Mouse (Mus musculus): Measurements from ENCODE around the gene Nol9.
A peak's percentile ranks its signal among the peaks of the same experiment; 100 is the strongest.

Gene Nol9

DNA sequence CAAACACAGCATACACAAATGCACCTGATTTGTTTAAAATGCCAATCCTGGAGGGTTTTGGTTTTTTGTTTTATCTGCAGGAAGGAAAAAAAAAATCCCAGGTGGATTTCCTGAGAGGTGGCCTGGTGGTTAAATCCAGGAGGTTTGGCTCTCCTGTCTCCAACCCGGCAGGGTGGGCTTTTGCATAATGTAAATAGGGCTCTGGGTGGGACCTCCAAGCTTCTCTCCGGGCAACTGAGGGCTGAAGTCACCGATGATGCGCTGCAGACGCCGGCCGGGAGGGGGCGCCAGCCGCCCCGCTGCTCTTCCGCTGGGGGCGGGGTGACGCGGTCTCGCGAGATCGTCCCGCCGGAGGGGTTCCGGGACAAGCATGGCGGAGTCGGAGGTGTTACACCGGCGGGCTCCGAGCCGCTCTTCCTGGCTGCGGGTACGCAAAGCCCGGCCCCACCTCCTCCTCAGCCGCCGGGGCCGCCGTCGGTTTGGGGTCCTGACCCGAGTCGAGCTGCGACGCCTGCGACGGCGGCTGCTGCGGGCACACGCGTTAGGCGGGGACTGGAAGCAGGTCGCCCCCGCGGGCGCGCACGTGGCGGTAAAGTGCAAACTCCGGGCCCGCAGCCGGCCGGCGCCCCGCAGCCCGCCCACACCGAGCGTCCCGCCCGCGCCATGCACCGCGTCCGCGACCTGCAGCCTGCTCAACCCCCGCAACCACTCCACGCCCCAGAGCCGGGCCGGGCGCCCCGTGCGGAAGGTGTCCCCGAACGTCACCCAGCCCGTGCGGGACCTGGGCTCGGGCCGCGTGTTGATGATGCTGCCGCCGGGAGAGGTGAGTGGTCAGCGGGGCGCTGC is at the start of gene Nol9:
Nol9 (plus strand) TSS at position 337 of the 846 bp plus-strand sequence.
- DNase-seq (ENCODE audit: low spot score) = peak; percentile 89

DNA sequence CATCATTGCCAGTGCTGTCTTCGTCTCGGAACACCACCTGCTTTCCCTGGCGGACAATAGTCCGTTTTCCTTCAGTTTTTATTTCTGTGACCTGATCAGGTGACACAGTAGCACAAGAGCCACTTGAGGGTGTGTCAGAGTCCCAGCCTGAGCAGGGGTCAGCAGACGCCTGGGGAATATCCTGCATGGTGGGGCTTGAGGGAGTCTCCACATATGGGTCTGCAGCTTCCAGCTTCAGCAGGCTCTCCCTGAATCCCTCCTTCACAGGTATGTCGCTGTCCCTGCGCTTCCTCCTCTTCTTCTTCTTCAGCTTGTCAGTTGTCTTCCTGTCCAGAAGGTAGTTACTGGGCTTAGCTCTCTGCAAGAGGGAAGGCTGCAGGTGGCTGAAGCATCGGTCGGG is 47.0 kb upstream of the Nol9 start:
- DNase-seq (ENCODE audit: low spot score) = no peak

DNA sequence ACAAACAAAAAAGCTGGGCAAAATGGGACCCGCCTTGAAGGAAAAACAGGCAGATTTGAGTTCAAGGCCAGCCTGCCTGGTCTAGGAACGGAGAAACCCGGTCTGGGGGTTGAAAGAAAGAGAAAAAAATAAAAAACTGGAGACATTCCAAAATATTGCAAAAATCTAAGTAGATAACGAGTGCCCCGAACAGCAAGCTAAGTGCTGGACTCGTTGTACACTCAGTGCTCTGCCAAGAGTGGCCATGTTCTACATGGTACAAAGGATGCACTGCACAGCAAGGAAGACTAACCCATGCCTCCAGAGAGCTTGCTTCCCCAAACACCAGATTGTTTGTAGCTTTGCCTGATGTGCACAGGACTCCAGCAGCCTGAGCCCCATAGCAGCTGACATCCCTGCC is 46.1 kb upstream of the Nol9 start:
- no peak for DNase-seq (ENCODE audit: low spot score)

DNA sequence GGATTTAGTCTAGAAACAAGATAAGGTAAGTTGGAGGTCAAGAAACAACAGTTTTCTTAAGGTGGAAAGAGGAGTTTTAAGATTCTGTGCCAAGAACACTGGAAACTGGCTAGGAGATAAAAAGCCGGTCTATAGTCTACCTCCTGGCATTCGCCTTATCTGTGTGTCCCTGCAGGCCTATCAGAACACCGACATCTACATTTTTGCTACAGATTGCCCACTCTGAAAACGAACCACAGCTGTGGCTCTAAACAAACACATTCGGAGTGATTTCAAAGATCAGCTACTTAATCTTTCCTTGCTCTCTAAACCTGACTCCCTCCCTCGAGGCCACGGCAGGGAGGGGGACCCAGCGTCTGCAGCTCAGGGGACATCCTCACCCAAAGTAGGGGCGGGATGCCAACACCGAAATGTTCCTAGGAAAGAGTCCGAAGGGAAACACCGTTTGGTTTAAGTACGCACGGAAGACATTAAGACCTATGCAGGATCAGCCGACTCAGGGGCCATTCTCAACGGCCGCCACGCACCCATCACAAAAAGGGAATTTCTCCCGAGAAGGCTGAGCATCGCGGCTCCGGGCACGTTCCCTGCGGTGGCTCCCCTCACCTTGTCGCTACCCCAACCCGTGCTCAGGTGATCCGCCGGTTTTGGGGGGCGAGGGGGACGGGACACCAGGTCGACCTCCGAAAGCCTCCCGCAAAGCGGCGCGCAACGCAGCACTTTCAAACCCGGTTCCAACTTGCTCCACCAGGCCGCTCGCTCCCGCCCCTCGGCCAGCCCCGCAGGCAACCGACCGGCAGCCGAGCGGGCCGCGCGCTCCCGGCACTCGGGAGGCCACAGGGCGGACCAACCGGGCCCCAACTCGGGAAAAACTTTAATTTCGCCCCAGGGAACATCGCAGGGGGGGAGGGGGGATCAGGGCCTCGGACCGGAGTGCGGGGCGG is 44.6 kb upstream of the Nol9 start:
- peak; percentile 31 for DNase-seq (ENCODE audit: low spot score)

DNA sequence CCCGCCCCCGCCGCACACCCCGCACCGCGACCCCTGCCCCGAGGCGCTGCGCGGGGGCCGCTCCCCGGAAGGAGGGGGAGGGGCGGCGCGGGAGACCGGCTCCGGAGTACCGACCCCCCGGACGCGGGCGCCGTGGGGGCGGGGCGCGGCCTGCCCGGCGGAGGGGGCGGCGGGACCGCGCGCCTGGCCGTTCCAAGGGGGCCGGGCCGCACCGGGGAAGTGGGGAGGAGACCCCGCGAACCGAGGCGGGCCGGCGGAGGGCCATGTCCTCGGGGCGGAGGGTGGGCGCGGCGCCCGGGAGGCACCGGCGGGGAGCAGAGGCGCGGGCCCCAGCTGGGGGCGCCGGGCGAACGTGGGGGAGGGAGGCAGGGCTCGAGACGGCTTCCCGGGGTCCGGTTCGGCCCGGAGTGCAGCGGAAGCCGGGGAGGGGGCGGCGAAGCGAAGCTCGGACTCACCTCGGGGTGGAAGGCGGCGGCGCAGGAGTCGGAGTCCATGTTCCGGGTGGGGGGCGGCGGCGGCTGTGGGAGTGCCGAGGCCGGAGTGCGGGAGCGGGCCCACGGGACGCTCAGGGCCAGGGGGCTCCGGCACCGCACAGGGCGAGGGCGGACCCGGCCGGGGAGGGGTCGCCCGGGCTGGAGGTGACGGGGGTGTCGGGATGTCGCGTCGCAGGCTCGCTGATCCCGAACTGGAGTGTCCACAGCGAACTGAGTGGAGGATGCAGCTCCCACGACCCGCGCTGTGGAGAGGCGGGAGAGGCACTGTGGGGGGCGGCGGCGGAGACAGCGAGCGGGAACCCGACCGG is 43.5 kb upstream of the Nol9 start:
- DNase-seq (ENCODE audit: low spot score) = no peak

DNA sequence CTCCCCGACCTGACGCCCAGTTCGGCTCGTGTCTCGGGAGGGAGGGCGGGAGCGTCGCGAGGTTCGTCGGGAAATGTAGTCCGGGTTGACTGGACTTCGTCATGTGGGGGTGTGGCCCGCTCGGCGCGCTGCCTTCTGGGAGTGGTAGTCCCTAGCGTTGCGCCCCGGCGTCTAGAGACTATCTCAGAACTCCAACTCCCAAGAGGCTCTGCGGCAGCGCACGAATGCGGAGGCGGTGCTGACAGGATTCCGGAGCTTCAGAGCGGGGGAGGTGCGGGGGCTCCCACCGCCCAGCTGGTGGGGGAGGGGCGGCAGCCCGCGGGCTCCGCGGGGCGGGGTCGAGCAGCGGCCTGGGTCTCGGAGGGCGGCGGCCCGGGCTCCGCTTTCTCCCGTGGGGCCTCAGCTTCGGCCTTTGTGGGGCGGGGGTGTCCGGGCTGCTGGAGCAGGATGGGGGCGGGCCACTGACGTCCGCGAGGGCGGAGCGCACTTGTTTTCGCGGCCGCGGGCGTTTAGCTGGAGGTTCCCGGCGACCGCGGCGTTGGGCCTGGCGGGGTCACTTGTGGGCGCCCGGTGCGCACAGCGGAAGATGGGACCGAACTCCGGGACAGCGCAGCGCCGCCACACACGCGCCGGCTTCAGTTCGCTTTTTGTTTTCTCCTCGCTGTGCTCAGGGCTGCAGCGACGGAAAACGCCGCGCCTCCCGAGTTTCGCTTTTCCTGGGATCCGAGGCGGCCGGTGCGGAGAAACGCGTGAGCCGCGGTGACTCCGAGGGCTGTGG is 42.8 kb upstream of the Nol9 start, which contains the start of gene Phf13:
Phf13 (minus strand) TSS at position 86 of the 778 bp plus-strand sequence.
- DNase-seq (ENCODE audit: low spot score) = peak; percentile 92

DNA sequence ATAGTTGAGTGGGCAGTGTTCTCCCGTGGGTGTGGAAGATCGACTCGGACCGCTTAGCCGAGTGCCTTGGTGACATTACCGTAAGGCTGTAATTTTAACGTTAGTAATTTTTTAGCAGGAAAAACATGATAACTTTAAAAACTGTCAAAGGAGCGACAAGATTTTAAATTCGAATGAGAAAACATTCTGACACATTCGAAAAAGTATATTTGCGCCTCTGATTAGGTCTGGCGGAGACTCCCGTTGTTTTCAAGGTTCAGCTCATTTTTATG is 42.2 kb upstream of the Nol9 start:
- no peak for DNase-seq (ENCODE audit: low spot score)

DNA sequence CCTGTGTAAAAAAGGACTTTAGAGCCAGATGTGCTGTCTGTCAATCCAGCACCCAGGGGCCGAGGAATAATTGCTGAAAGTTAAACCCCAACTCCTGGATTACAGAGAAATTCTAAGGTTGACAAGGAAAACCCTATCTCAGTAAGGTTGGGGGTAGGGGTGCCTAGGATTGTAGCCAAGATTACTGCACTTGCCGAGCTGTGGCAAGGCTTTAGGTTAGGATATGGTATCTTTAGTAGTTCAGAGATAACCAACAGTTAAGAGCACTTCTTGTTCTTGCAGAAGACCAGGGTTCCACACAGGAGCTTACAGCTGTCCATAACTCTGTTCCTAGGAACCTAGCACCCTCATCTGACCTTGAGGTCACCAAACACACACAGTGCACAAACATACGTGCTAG is 41.4 kb upstream of the Nol9 start:
- no peak for DNase-seq (ENCODE audit: low spot score)

DNA sequence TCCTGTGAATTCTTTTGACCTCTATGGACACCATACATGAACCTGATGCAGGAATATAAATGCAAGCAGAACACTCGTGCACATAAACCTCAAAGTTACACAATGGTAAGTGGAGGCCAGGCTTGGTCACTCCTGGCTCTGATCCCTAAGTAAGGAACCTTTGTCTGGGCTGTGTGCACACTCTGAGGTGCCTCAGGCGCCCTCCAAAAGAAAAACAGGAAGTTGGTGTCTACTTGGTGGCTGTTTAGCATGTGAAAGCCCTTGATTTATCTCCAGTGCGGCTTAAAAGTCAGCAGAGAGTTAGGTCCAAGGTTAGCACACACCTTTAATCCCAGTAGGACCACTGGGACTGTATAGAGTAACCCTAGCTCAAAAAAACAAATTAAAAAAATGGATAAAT is 39.6 kb upstream of the Nol9 start:
- no peak for DNase-seq (ENCODE audit: low spot score)

DNA sequence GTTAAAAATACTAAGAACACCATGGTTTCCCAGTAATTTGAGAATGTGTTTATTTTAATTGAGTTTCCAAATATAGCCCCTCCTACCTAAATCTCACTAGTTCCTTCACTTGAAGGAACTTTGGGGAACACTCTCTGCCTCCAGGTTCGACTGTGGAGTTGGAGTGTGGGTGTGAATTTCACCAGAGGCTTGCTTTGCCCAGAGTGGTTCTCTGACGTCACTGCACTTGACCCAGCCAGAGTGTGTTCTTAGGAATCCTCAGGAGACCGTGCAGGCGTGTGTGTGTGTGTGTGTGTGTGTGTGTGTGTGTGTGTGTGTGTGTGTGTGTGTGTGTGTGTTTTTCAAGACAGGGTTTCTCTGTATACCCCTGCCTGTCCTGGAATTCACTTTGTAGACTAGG is 38.2 kb upstream of the Nol9 start:
- DNase-seq (ENCODE audit: low spot score) = no peak

DNA sequence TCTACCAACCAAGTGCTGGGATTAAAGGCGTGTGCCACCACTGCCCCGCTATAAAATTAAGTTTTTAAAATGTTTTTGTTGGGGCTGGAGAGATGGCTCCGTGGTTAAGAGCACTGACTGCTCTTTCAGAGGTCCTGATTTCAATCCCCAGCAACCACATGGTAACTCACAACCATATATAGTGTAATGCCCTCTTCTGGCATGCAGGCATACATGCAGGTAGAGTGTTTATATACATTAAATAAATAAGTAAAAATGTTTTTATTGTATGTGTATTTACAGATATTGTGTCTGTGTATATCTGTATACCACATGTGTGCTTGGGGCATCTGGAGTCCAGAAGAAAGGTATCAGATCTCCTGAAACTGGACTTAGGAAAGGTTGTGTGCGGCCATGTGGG is 37.8 kb upstream of the Nol9 start:
- DNase-seq (ENCODE audit: low spot score) = no peak

DNA sequence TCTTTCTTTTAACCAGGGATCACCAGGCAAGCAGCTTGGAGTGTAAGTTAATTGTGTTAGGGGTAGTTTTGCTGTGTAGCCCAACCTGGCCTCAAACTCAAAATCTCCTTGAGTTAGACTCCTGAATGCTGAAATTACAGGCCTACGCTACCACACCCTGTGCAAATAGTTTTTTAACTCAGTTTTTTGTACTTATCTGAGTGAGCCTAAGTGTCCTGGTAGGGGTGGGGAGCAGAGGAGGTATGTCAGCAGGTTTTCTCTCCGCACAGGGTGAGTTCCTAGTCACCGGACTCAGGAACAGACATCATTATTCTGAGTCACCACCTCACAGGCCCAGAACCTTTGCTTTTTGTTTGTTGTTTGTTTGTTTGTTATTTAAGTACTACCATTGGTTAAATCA is 37.1 kb upstream of the Nol9 start:
- DNase-seq (ENCODE audit: low spot score) = no peak

DNA sequence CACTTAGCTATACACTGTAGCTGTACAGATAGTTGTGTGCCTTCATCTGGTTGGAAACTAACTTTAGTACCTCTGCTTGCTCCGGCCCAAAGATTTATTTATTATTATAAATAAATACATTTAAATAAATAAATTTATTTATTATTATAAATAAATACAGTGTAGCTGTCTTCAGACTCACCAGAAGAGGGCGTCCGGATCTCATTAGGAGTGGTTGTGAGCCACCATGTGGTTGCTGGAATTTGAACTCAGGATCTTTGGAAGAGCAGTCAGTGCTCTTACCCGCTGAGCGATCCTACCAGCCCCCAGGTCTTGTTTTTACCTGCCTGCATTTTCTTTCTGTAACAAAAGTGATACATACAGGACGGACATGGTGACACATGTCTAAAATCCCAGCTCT is 33.0 kb upstream of the Nol9 start:
- DNase-seq (ENCODE audit: low spot score) = no peak

DNA sequence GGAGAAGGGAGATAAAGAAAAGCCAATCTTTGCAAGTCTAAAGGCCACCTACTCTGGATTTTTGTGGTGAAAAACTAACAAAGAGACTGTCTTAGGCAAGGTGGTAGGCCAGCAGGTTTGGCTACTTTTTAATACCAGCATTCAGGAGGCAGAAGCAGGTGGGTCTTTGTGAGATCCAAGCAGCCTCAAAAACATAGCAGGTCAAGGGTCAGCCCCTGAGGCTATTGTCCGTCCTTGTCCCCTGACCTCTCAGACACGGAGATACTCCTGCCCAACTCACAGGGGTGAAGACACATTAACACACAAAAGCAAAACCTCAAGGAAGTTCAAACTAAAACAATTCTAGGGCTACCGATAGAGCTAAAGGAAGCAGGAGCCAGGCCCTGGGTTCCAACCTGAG is 32.3 kb upstream of the Nol9 start:
- no peak for DNase-seq (ENCODE audit: low spot score)

DNA sequence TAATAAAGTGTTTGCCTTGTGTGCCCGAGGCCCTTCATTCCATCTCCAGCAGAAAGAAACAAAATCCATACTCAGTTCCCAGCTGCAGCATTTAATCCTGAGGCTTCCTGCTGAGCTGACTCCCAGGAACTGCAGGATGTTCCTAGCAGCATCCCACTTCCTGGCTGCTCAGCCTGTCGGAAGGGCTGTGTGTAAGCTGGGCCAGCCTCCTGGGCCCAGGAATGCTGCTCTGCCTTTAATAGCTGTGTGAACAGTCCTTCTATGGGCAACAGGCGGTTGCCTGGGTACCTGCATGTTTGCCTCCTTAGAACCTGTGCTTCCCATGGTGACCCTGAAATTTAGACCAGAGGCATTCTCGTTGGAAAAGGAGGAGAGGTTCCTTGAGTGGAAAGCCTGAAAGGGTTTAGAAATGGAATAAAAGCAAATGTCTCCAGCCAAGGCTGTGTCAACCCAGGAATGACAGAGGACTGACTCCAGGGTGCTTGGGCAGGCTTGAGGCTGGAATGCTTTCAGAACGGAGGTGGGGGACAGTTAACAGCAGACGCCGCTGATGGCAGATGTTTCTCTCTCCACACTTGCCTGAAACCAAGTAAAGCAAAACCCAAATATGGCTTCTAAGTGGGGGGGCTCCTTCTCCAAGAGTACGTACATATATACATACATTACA is 31.5 kb upstream of the Nol9 start:
- no peak for DNase-seq (ENCODE audit: low spot score)

DNA sequence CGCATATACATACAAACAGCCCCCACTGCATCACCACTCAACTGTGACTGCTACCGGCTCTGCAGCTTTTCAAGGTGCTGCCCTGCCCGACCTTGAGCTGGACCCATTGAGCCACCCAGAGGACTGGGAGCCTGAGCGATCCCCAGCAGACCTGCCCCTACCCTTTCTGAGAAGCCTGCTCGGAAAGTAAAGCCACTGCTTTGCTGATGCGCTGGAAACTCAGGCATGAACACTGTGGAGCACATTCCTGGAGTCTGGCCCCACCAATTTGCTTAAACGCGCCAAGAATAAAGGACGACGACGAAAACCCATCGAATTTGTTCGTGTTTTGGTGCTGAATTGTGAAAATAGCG is 31.0 kb upstream of the Nol9 start:
- no peak for DNase-seq (ENCODE audit: low spot score)

DNA sequence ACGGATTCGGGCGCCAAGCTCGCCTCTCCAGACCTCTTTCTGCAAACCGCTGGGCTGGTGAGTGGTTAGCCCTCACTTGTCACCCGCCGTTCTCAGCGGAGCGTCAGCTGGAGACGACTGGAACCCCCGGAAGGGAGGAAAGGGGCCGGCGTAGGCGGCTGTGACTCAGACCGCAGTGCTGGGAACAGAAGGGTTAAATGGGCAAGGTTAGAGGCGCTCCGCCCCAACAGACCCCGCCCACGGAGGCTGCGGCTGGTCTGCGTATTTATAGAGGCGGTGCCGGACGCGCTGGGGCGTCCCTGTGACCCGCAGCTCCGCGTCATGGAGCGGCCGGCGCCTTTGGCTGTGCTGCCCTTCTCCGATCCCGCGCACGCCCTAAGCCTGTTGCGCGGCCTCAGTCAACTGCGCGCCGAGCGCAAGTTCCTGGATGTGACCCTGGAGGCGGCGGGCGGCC is 30.5 kb upstream of the Nol9 start, which contains the start of gene Klhl21:
Klhl21 (plus strand) TSS at position 182 of the 454 bp plus-strand sequence.
- peak; percentile 86 for DNase-seq (ENCODE audit: low spot score)

DNA sequence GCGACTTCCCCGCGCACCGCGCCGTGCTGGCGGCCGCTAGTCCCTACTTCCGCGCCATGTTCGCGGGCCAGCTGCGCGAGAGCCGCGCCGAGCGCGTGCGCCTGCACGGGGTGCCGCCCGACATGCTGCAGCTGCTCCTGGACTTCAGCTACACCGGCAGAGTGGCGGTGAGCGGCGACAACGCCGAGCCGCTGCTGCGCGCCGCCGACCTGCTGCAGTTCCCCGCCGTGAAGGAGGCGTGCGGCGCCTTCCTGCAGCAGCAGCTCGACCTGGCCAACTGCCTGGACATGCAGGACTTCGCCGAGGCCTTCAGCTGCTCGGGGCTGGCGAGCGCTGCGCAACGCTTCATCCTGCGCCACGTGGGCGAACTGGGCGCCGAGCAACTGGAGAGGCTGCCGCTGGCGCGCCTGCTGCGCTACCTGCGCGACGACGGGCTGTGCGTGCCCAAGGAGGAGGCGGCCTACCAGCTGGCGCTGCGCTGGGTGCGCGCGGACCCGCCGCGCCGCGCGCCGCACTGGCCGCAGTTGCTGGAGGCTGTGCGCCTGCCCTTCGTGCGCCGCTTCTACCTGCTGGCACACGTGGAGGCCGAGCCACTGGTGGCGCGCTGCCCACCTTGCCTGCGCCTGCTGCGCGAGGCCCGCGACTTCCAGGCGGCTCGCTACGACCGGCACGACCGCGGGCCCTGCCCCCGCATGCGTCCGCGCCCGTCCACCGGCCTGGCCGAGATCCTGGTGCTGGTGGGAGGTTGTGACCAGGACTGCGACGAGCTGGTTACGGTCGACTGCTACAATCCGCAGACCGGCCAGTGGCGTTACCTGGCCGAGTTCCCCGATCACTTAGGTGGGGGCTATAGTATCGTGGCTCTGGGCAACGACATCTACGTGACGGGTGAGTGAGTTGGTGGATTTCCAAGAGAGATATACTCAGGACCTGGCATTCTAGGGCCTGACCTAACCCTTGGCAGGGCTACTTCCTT is 29.8 kb upstream of the Nol9 start:
- DNase-seq (ENCODE audit: low spot score) = peak; percentile 39

DNA sequence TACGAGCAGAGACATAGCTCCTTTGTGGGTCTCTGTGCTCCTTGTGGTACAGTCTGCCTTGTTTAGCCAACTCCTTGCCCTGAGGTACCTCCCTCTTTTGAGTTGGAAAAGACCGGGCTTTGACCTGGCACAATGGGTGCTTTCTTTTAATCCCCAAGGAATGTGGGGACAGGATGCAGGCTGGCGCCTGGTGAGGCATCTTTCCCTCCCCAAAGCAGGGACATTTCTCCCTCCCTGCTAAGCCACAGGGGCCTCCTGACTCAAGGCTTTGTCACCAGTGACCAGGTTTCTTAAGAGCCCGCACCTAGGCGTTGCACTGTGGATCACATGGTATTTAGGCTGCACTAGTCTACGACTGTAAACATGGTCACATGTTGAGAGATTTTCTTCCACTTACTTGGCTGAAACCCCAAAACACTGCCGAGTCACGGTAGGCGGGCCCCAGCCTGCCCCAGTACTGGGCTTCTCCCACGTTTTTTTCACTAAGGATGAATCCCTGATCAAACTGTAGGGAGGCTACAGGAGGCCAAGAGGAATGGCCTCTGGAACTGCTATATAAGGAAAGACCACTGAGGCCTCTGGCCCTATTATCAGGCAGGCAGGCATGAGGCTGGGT is 28.9 kb upstream of the Nol9 start:
- no peak for DNase-seq (ENCODE audit: low spot score)

Data from ovary, postnatal 10 days (tissue).